Mouse (Mus musculus) kidney, adult 2 months (tissue): ENCODE measurements around the gene Rsg1. TPM values are rescaled to one million over a fixed set of nuclear protein-coding genes. Genes with fewer than 3 reads are reported as not detected.

Experiments used
- DNase-seq: peaks from one replicate; pipeline ENCODE4 v3.0.0; 2021
- H3K27ac ChIP-seq: fragments of 200-500 bp; 2 replicates; pipeline ENCODE4 v1.5.1; 2012; ENCODE audit warnings: low read depth, low read length, control low read depth, inconsistent platforms; ENCODE audit not compliant: insufficient read depth
- H3K27me3 ChIP-seq: fragments of 200-500 bp; replicated peaks from 2 replicates; pipeline ENCODE4 v1.6.1; 2012; ENCODE audit warnings: mild to moderate bottlenecking, moderate library complexity, low read length, inconsistent platforms; ENCODE audit not compliant: control insufficient read depth, insufficient read depth
- H3K36me3 ChIP-seq: fragments of 200-500 bp; 2 replicates; pipeline ENCODE4 v1.6.1; 2012; ENCODE audit warnings: mild to moderate bottlenecking, moderate library complexity, low read length, inconsistent platforms; ENCODE audit not compliant: control insufficient read depth, insufficient read depth
- H3K4me1 ChIP-seq: fragments of 200-500 bp; 2 replicates; pipeline ENCODE4 v1.6.1; 2011; ENCODE audit warnings: low read length; ENCODE audit not compliant: control insufficient read depth, insufficient read depth
- H3K4me3 ChIP-seq: fragments of 200-500 bp; 2 replicates; pipeline ENCODE4 v1.5.1; 2011; ENCODE audit warnings: mild to moderate bottlenecking, low read depth, low read length, control low read depth; ENCODE audit not compliant: insufficient read depth
- CTCF ChIP-seq: fragments of 200-500 bp; conservative IDR thresholded peaks from 2 replicates; pipeline ENCODE4 v1.5.1; 2011; ENCODE audit warnings: low read depth, mild to moderate bottlenecking, control low read depth, low read length, moderate library complexity, mixed read lengths; ENCODE audit not compliant: insufficient read depth, insufficient read length
- POLR2A ChIP-seq: fragments of 200-500 bp; IDR thresholded peaks from one replicate; pipeline ENCODE4 v1.6.1; 2011; ENCODE audit warnings: low read depth, low read length, control low read depth
- WGBS: fragments of 180-500 bp; shearing (Covaris S2); methylation state at CpG from one replicate; pipeline ENCODE4 v1.1.7; 2018; 5-methylcytosine and 5-hydroxymethylcytosine counted together
- polyA plus RNA-seq: library from polyadenylated mRNA; depleted of rRNA; stranded (reverse); fragments of >200 nt; gene quantifications from 2 replicates; pipeline ENCODE4 v1.2.3, GENCODE M21; 2012

The Rsg1 gene
- polyA plus RNA-seq, 1 experiment = 1.2 TPM

DNA sequence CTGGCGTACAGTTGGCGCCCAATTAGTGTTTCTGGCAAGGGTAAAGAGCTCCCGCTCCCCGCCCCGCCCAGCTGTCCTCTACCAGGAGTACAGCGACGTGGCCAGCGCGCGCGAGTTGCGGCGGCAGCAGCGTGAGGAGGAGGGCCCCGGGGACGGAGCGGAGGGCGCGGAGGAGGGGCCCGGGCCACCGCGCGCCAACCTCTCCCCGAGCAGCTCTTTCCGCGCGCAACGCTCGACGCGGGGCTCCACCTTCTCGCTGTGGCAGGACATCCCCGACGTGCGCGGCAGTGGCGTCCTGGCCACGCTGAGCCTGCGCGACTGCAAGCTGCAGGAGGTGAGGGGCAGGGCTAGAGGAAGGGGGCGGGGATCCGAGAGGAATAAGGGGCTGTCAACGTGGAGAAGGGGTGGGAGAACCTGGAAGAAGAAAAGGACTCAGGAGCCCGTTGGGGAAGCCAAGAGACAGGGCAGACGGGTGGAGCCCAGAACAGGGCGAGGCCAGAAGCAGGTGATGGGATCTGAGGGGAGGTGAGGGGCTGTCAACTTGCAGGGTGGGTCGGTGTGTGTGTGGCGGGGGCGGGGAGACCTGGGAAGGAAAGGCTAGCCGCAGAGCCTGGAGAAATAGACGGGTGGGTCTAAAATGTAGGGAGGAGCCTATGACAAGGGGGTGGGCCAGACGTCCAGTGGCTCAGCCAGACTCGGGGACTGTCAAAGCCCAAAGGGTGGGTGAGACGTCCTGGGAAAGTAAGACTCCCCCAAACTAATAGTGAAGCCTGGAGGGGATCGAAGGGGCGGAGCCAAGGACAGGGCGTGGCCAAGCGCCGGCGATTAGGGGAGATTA, 34.2 kb downstream of the Rsg1 start:
- TF ChIP-seq CTCF = no peak
- no peak for TF ChIP-seq POLR2A
- H3K27me3 ChIP-seq = no peaks in the 10 kb centered on the region
- DNase-seq = peak; percentile 25
- H3K4me1 ChIP-seq = peaks cover 11% of the 10 kb centered on the region
- H3K36me3 ChIP-seq = no peaks in the 10 kb centered on the region
- peak overlapping the region; percentile 46 for H3K4me3 ChIP-seq
- no peak overlapping the region for H3K27ac ChIP-seq
- whole genome bisulfite sequencing = 4% methylated on average over 58 of the region's 60 CpGs

- Histone ChIP-seq H3K4me3 (no peak overlapping the region), H3K4me1 (peaks cover 7% of the 10 kb centered on the region; the same call in 1 of the 2 replicates), H3K36me3 (no peaks in the 10 kb centered on the region), H3K27me3 (no peaks in the 10 kb centered on the region), H3K27ac (no peak overlapping the region)
- 15% methylated on average over 11 of the region's 11 CpGs for WGBS
- no peak for TF ChIP-seq POLR2A
- TF ChIP-seq CTCF = no peak
- no peak for DNase-seq
These were observed 34.8 kb downstream of the Rsg1 start for GRCm38 (mm10) chr4:141248614-141248978.

- no peak for TF ChIP-seq CTCF
- TF ChIP-seq POLR2A = no peak
- Histone ChIP-seq H3K36me3 (no peaks in the 10 kb centered on the region), H3K4me1 (peaks cover 7% of the 10 kb centered on the region; the same call in 1 of the 2 replicates), H3K4me3 (no peak overlapping the region), H3K27ac (no peak overlapping the region), H3K27me3 (no peaks in the 10 kb centered on the region)
- WGBS = 88% methylated on average over 11 of the region's 11 CpGs
- no peak for DNase-seq
These were observed 35.6 kb downstream of the Rsg1 start for GRCm38 (mm10) chr4:141249383-141249782.

- Histone ChIP-seq H3K27me3 (no peaks in the 10 kb centered on the region), H3K27ac (no peak overlapping the region), H3K4me1 (peaks cover 7% of the 10 kb centered on the region; the same call in 1 of the 2 replicates), H3K4me3 (no peak overlapping the region), H3K36me3 (no peaks in the 10 kb centered on the region)
- peak; percentile 38 for DNase-seq
- no peak for TF ChIP-seq POLR2A
- no peak for TF ChIP-seq CTCF
- WGBS = 84% methylated on average over 8 of the region's 8 CpGs
These were observed 37.3 kb downstream of the Rsg1 start for GRCm38 (mm10) chr4:141251071-141251470.

- DNase-seq = no peak
- H3K4me3 ChIP-seq = no peak overlapping the region
These were observed 38.9 kb downstream of the Rsg1 start for GRCm38 (mm10) chr4:141252641-141253040.

GRCm38 (mm10) chr4:141254234-141254633, 40.5 kb downstream of the Rsg1 start:
- Histone ChIP-seq H3K36me3 (no peaks in the 10 kb centered on the region), H3K4me3 (no peak overlapping the region), H3K27me3 (no peaks in the 10 kb centered on the region), H3K27ac (no peak overlapping the region), H3K4me1 (no peaks in the 10 kb centered on the region)
- no peak for DNase-seq
- no peak for TF ChIP-seq POLR2A
- no peak for TF ChIP-seq CTCF
- WGBS = 71% methylated on average over 16 of the region's 16 CpGs

More at GRCm38 (mm10) chr4:141252641-141253040, 38.9 kb downstream of the Rsg1 start:
- WGBS = 72% methylated on average over 2 of the region's 2 CpGs
- Histone ChIP-seq H3K36me3 (no peaks in the 10 kb centered on the region), H3K27me3 (no peaks in the 10 kb centered on the region), H3K4me1 (no peaks in the 10 kb centered on the region), H3K27ac (no peak overlapping the region)
- TF ChIP-seq CTCF = 0 out of 2 replicates have a peak, but pooled peaks have one; percentile 5
- TF ChIP-seq POLR2A = no peak

DNA sequence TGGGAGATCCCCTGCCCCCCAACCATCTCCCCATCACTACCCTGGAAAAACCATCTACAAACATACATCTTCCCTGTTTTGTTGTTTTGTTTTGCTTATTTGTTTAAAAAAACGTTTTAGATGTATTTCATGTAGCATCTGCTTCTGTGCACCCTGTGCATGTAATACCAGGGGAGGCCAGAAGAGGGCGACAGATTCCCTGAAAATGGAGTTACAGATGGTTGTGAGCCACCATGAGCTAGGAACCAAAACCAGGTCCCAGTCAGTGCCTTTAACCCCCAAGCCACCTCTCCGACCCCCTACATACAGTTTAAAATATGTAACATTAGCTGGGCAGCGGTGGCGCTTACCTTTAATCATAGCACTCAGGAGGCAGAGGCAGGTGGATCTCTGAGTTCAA, 43.7 kb downstream of the Rsg1 start:
- Histone ChIP-seq H3K4me3 (no peak overlapping the region), H3K36me3 (no peaks in the 10 kb centered on the region), H3K27me3 (no peaks in the 10 kb centered on the region), H3K4me1 (no peaks in the 10 kb centered on the region), H3K27ac (no peak overlapping the region)
- TF ChIP-seq CTCF (peak; percentile 69), POLR2A (no peak)
- no peak for DNase-seq
- WGBS = 75% methylated on average over 5 of the region's 5 CpGs
